Mouse (Mus musculus): ENCODE measurements at regions not wholly inside any gene's neighbourhood (a gene's known extent, or its start where the extent isn't known, plus 50 kb on each side); places are given as distances from the start of the nearest gene placed in this dataset.

- H3K36me3 ChIP-seq (ENCODE audit: control insufficient read depth, insufficient read depth, low read length): no peaks in the 10 kb centered on the region
- no peak overlapping the region for H3K4me3 ChIP-seq (ENCODE audit: low read depth, low read length)
- 67% methylated on average over 7 of the region's 7 CpGs for WGBS
- H3K4me1 ChIP-seq (ENCODE audit: control insufficient read depth, insufficient read depth, low read length): no peaks in the 10 kb centered on the region
- H3K27ac ChIP-seq (ENCODE audit: low read length): no peak overlapping the region
- H3K27me3 ChIP-seq (ENCODE audit: control insufficient read depth, insufficient read depth, low read length): no peaks in the 10 kb centered on the region
- no peak overlapping the region for H3K9ac ChIP-seq (replicated peaks; ENCODE audit: low read depth, low read length)
- no peak overlapping the region for H3K4me2 ChIP-seq (replicated peaks; ENCODE audit: low read depth, low read length)
- no peak for ATAC-seq (ENCODE audit: insufficient number of reproducible peaks, insufficient read depth, low FRiP score, low read depth)
- no peaks in the 10 kb centered on the region; the same call in 1 of the 2 replicates for H3K9me3 ChIP-seq (ENCODE audit: control insufficient read depth, low read depth, low read length)
Observed at GRCm38 (mm10) chr8:92302694-92303093, 54.7 kb upstream of the Irx5 start.

- Histone ChIP-seq H3K4me1 (ENCODE audit: control insufficient read depth, insufficient read depth, low read length) (no peaks in the 10 kb centered on the region), H3K4me2 (replicated peaks; ENCODE audit: low read depth, low read length) (no peak overlapping the region), H3K27ac (ENCODE audit: low read length) (no peak overlapping the region), H3K9me3 (ENCODE audit: control insufficient read depth, low read depth, low read length) (no peaks in the 10 kb centered on the region; the same call in 1 of the 2 replicates), H3K36me3 (ENCODE audit: control insufficient read depth, insufficient read depth, low read length) (no peaks in the 10 kb centered on the region), H3K9ac (replicated peaks; ENCODE audit: low read depth, low read length) (no peak overlapping the region), H3K4me3 (ENCODE audit: low read depth, low read length) (no peak overlapping the region), H3K27me3 (ENCODE audit: control insufficient read depth, insufficient read depth, low read length) (no peaks in the 10 kb centered on the region)
- no peak for ATAC-seq (ENCODE audit: insufficient number of reproducible peaks, insufficient read depth, low FRiP score, low read depth)
- WGBS: 89% methylated on average over 3 of the region's 3 CpGs
Observed at GRCm38 (mm10) chr8:92301029-92301428, 56.4 kb upstream of the Irx5 start.

- no peak overlapping the region for H3K4me3 ChIP-seq (ENCODE audit: low read depth, low read length)
- WGBS: 49% methylated on average over 26 of the region's 26 CpGs
- H3K4me1 ChIP-seq (ENCODE audit: control insufficient read depth, insufficient read depth, low read length): no peaks in the 10 kb centered on the region
- H3K9me3 ChIP-seq (ENCODE audit: control insufficient read depth, low read depth, low read length): no peaks in the 10 kb centered on the region
- no peaks in the 10 kb centered on the region for H3K36me3 ChIP-seq (ENCODE audit: control insufficient read depth, insufficient read depth, low read length)
- H3K9ac ChIP-seq (replicated peaks; ENCODE audit: low read depth, low read length): no peak overlapping the region
- no peak overlapping the region for H3K27ac ChIP-seq (ENCODE audit: low read length)
- H3K27me3 ChIP-seq (ENCODE audit: control insufficient read depth, insufficient read depth, low read length): no peaks in the 10 kb centered on the region
- ATAC-seq (ENCODE audit: insufficient number of reproducible peaks, insufficient read depth, low FRiP score, low read depth): no peak
- no peak overlapping the region for H3K4me2 ChIP-seq (replicated peaks; ENCODE audit: low read depth, low read length)
Observed at GRCm38 (mm10) chr8:92286841-92287811, 70.3 kb upstream of the Irx5 start.

GRCm38 (mm10) chr8:92275755-92276154 is 81.7 kb upstream of the Irx5 start:
- no peaks in the 10 kb centered on the region for H3K27me3 ChIP-seq (ENCODE audit: control insufficient read depth, insufficient read depth, low read length)
- ATAC-seq (ENCODE audit: insufficient number of reproducible peaks, insufficient read depth, low FRiP score, low read depth): no peak
- H3K9ac ChIP-seq (replicated peaks; ENCODE audit: low read depth, low read length): no peak overlapping the region
- no peak overlapping the region for H3K4me3 ChIP-seq (ENCODE audit: low read depth, low read length)
- no peak overlapping the region for H3K4me2 ChIP-seq (replicated peaks; ENCODE audit: low read depth, low read length)
- H3K9me3 ChIP-seq (ENCODE audit: control insufficient read depth, low read depth, low read length): no peaks in the 10 kb centered on the region
- WGBS: 82% methylated on average over 5 of the region's 5 CpGs
- H3K27ac ChIP-seq (ENCODE audit: low read length): no peak overlapping the region
- no peaks in the 10 kb centered on the region for H3K36me3 ChIP-seq (ENCODE audit: control insufficient read depth, insufficient read depth, low read length)
- H3K4me1 ChIP-seq (ENCODE audit: control insufficient read depth, insufficient read depth, low read length): no peaks in the 10 kb centered on the region

GRCm38 (mm10) chr8:92272726-92273125 is 84.7 kb upstream of the Irx5 start:
- Histone ChIP-seq H3K9me3 (ENCODE audit: control insufficient read depth, low read depth, low read length) (no peaks in the 10 kb centered on the region; the same call in 1 of the 2 replicates), H3K4me2 (replicated peaks; ENCODE audit: low read depth, low read length) (no peak overlapping the region), H3K36me3 (ENCODE audit: control insufficient read depth, insufficient read depth, low read length) (no peaks in the 10 kb centered on the region), H3K27ac (ENCODE audit: low read length) (no peak overlapping the region), H3K27me3 (ENCODE audit: control insufficient read depth, insufficient read depth, low read length) (no peaks in the 10 kb centered on the region), H3K9ac (replicated peaks; ENCODE audit: low read depth, low read length) (no peak overlapping the region), H3K4me1 (ENCODE audit: control insufficient read depth, insufficient read depth, low read length) (no peaks in the 10 kb centered on the region), H3K4me3 (ENCODE audit: low read depth, low read length) (no peak overlapping the region)
- ATAC-seq (ENCODE audit: insufficient number of reproducible peaks, insufficient read depth, low FRiP score, low read depth): no peak
- 93% methylated on average over 1 of the region's 1 CpGs for WGBS

- H3K4me1 ChIP-seq (ENCODE audit: control insufficient read depth, insufficient read depth, low read length): no peaks in the 10 kb centered on the region
- no peak overlapping the region for H3K4me3 ChIP-seq (ENCODE audit: low read depth, low read length)
- no peak for ATAC-seq (ENCODE audit: insufficient number of reproducible peaks, insufficient read depth, low FRiP score, low read depth)
- no peak overlapping the region for H3K4me2 ChIP-seq (replicated peaks; ENCODE audit: low read depth, low read length)
- H3K27me3 ChIP-seq (ENCODE audit: control insufficient read depth, insufficient read depth, low read length): no peaks in the 10 kb centered on the region
- 80% methylated on average over 5 of the region's 5 CpGs for WGBS
- no peaks in the 10 kb centered on the region for H3K36me3 ChIP-seq (ENCODE audit: control insufficient read depth, insufficient read depth, low read length)
- H3K9me3 ChIP-seq (ENCODE audit: control insufficient read depth, low read depth, low read length): no peaks in the 10 kb centered on the region; the same call in 1 of the 2 replicates
- H3K27ac ChIP-seq (ENCODE audit: low read length): no peak overlapping the region
- H3K9ac ChIP-seq (replicated peaks; ENCODE audit: low read depth, low read length): no peak overlapping the region
Observed at GRCm38 (mm10) chr8:92272073-92272472, 85.4 kb upstream of the Irx5 start.

- H3K9ac ChIP-seq (replicated peaks; ENCODE audit: low read depth, low read length): no peak overlapping the region
- H3K4me2 ChIP-seq (replicated peaks; ENCODE audit: low read depth, low read length): no peak overlapping the region
- no peak for ATAC-seq (ENCODE audit: insufficient number of reproducible peaks, insufficient read depth, low FRiP score, low read depth)
- H3K4me3 ChIP-seq (ENCODE audit: low read depth, low read length): no peak overlapping the region
- no peaks in the 10 kb centered on the region for H3K4me1 ChIP-seq (ENCODE audit: control insufficient read depth, insufficient read depth, low read length)
- H3K9me3 ChIP-seq (ENCODE audit: control insufficient read depth, low read depth, low read length): no peaks in the 10 kb centered on the region; the same call in 1 of the 2 replicates
- H3K27me3 ChIP-seq (ENCODE audit: control insufficient read depth, insufficient read depth, low read length): no peaks in the 10 kb centered on the region
- no peak overlapping the region for H3K27ac ChIP-seq (ENCODE audit: low read length)
- no peaks in the 10 kb centered on the region for H3K36me3 ChIP-seq (ENCODE audit: control insufficient read depth, insufficient read depth, low read length)
Observed at GRCm38 (mm10) chr8:92270636-92271035, 86.8 kb upstream of the Irx5 start.

GRCm38 (mm10) chr8:92267415-92267814 is 90.0 kb upstream of the Irx5 start:
- Histone ChIP-seq H3K9me3 (ENCODE audit: control insufficient read depth, low read depth, low read length) (no peaks in the 10 kb centered on the region; the same call in 1 of the 2 replicates), H3K4me3 (ENCODE audit: low read depth, low read length) (no peak overlapping the region), H3K9ac (replicated peaks; ENCODE audit: low read depth, low read length) (no peak overlapping the region), H3K4me2 (replicated peaks; ENCODE audit: low read depth, low read length) (no peak overlapping the region), H3K27ac (ENCODE audit: low read length) (no peak overlapping the region), H3K36me3 (ENCODE audit: control insufficient read depth, insufficient read depth, low read length) (no peaks in the 10 kb centered on the region), H3K27me3 (ENCODE audit: control insufficient read depth, insufficient read depth, low read length) (no peaks in the 10 kb centered on the region), H3K4me1 (ENCODE audit: control insufficient read depth, insufficient read depth, low read length) (no peaks in the 10 kb centered on the region)
- WGBS: 69% methylated on average over 6 of the region's 6 CpGs
- no peak for ATAC-seq (ENCODE audit: insufficient number of reproducible peaks, insufficient read depth, low FRiP score, low read depth)
